Mouse (Mus musculus): Measurements from ENCODE around the gene Gm9736.
"Not testable (repeated sequence)": the region's sequence is repeated elsewhere in the genome, so short reads cannot be mapped to it uniquely, and the experiment has no call there.

Gm9736 gene

DNA sequence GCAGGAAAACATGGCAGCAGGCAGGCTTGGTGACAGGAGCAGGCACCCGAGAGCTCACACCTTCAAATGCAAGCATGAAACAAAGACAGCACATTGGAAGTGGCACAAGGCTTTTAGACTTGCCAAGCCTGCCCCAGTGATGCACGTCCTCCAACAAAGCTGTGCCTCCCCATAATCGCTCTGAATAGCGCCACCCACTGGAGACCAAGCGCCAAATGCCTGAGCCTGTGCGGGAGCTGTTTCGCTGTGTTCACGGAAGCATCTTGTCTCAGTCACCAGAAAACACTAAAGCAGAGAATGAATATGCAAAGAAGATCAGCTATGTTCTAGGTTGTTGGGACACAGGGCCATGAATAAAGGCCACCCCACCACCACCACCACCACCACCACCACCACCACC is 26.3 kb downstream of the Gm9736 start:
- DNase-seq: no peak

GRCm38 (mm10) chr10:77720299-77720698 is 30.9 kb downstream of the Gm9736 start, which contains the start of gene Krtap12-1:
Krtap12-1 (plus strand) TSS chr10:77720599.
- not testable (repeated sequence) for DNase-seq

GRCm38 (mm10) chr10:77715507-77715906 is 35.6 kb downstream of the Gm9736 start, which contains the start of gene Gm10142:
Gm10142 (plus strand) TSS chr10:77715807.
- no peak for DNase-seq

DNA sequence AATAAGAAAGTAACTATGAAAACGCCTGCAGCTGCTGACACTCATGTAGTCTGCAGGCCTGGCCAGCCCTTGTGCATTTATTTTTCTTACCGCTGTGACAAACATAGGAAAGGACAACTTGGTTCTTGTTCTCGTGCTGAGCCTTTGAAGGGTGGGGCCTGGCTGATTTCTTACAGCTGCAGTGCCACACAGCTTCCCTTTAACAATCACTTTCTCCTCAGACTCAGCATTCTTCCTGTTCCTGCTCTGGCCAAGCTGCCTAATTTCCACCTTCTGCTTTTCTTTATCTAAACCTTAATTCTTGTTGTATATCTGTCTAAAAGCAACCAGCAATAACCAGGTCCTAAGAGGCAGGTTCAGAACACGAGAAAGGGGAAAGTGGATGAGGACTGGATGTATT is 37.4 kb downstream of the Gm9736 start:
- no peak for DNase-seq

- DNase-seq: not testable (repeated sequence)
These were observed 40.0 kb downstream of the Gm9736 start, which contains the start of gene Gm10024 for GRCm38 (mm10) chr10:77711157-77711556. Gm10024 (plus strand) TSS chr10:77711457.

DNA sequence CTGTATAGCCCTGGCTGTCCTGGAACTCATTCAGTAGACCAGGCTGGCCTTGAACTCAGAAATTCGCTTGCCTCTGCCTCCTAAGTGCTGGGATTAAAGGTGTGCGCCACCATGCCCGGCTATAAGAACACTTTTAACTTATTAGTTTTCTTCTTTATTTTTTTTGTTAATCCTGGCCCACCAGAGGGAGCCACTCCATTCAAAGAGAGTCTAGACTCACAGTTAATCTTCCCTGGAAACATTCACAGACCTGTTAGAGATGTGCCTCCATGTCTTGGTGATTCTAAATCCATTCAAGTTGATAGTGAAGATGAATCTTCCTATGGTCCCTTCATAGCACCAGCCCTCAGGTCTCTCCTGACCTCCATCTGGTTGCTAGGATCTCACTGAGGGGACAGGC is 41.3 kb downstream of the Gm9736 start:
- no peak for DNase-seq

- no peak for DNase-seq
These were observed 44.8 kb downstream of the Gm9736 start, which contains the start of gene Gm10272 for GRCm38 (mm10) chr10:77706326-77706725. Gm10272 (plus strand) TSS chr10:77706626.

Measured in liver (tissue).